Mouse (Mus musculus) left cerebral cortex, postnatal 36 days (tissue): ENCODE data around the gene Ift122. TPM values are rescaled to one million over a fixed set of nuclear protein-coding genes. Genes with fewer than 3 reads are reported as not detected.

Experiments used
- DNase-seq, 2 experiments: peaks; one replicate each; pipeline ENCODE4 v3.0.0; 2021 to 2022; ENCODE audit warnings: low spot score in 2 of 2, mixed read lengths in 1 of 2
- intact Hi-C: fragments of 180-260 bp; cut with DNase I; formaldehyde crosslinking; loops from one replicate; pipeline ENCODE4 v1.15.1; 2025
- total RNA-seq, 2 experiments: library from RNA; stranded (reverse); gene quantifications; 2 replicates each; pipeline ENCODE4 v1.2.3; 2021

Ift122 gene
- total RNA-seq, 2 experiments from 2014 or later: 27.0 to 31.0 TPM

- intact Hi-C loops: no loop called here
- DNase-seq: no peak
Observed at GRCm38 (mm10) chr6:115971273-115972060, 118.2 kb downstream of the Ift122 start.

DNA sequence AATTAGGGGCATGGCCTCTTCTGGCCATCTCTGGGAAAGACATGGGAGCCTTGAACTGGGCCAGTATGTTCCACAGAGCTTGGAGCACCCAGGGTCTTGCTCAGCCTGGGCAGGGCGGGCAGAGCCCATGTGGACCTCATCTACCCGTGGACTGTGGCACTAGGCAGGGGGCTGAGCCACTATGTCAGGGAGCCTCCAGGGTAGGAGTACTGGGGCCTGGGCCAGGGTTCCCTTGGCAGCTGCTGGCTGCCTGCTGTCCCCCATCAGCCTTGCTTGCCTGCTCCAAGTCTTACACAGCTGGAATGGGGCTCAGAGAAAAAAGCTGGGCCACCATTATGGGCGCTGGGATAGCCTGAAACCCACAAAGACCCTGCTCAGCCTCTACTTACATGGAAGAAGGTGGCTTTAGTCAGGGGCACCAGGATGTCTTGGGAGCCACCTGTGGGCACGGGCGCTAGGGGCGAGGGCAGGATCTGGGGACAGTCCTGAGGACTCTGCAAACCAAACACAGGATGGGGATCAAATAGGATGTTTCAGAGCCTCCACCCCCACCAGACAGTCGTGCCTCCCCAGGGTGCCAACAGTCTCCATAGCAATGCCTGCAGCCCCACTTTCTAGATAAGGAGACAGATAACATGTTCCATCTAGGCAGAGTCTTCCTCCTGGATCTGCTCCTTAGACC lies 119.0 kb downstream of the Ift122 start:
- intact Hi-C loops: no loop called here
- DNase-seq: no peak

DNA sequence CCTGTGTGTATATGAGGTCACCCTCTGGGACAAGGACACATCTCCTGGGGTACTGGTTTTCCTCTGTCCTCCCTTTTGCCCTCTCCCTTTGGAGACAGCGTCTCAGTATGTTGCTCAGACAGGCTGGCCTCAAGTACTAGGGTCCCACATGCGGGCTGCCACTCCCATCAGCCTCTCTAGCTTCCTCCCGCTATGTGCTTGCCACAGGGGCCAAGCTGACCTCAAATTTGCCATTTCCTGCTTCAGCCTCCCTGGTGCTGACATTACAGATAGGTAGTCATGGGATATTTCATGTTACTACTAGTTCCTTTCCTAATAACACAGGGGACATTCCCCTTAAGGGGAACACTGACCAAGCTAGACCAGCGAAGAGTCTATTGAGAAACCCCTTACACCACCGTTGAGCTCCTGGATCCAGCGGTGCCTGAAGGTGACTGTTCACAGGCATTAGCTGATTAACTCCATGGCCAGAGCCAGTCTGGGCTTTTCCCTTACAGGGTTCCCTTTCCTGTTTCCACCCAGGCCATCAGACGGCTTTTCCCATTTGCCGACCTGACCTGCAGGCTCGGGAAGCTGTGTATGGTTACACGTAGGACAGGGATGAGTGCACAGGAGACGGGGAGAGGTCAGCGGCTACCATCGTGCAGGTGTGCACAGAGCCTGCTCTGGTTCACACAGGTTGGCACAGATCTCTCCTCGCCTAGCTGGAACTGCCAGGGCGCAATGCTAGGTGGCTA lies 120.0 kb downstream of the Ift122 start:
- intact Hi-C loops: no loop called here
- DNase-seq: no peak

DNA sequence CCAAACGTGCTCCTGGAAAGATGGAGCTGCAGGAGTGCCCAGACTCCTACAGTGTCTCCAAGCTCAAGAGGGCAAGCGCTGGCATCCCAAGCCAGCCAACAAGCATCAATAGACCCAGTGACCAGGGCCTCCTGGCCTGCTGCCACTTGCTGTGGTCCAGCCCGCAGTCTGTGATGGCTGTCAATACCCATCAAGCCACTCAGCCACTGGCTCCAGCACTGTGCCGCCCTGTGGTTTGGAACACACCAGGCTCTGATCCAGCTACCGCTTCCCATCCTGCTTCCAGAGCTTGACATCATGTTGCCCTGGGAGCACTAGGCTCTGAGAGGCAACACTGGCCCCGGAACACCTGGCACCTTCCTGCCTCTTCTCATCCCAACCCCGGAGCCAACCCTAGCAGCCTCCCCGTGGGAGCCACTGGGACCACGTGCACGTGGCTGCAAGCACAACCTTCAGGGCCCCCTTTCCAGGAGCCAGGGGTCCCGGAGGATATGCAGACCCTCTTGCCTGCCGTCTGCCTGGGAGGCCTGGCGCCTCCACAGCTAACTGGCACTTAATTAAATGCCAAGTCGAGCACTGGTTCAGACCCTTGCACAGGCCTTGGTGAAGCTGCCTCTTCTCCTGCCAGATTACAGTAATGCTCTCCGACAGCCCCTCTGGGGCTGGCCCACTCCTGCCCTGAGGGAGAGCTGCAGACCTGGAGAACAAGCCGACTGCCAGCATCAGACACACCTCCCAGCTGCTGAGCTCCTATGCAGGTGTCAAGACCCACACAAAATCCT lies 120.8 kb downstream of the Ift122 start:
- DNase-seq: no peak
- intact Hi-C loops: no loop called here

- DNase-seq: no peak
- intact Hi-C loops: no loop called here
Observed at GRCm38 (mm10) chr6:115975606-115976005, 122.3 kb downstream of the Ift122 start.

Other genes with a start within 250 kb of the Ift122 start
- 10 to 100 TPM; 90.3 to 90.7 TPM for gene Raf1, start 176.8 kb upstream of the Ift122 start, total RNA-seq
- 1 to 10 TPM; 1.4 to 2.1 TPM for gene Tmem40, start 91.1 kb upstream of the Ift122 start, total RNA-seq
- gene Cand2, start 78.9 kb upstream of the Ift122 start, total RNA-seq: 1 to 10 TPM; 2.0 to 2.3 TPM
- 100 to 1,000 TPM; 444 to 498 TPM for gene Rpl32, start 44.7 kb upstream of the Ift122 start, total RNA-seq
- 1 to 10 TPM; 3.8 to 5.3 TPM for gene Efcab12, start 15.1 kb upstream of the Ift122 start, total RNA-seq
- gene Mbd4, start 99 bp upstream of the Ift122 start, total RNA-seq: 1 to 10 TPM; 8.2 to 9.0 TPM
- gene Rho, start 78.3 kb downstream of the Ift122 start, total RNA-seq: under 1 TPM; 0.17 to 0.70 TPM
- not detected for gene H1foo, start 91.5 kb downstream of the Ift122 start, total RNA-seq
- gene Plxnd1, start 141.5 kb downstream of the Ift122 start, total RNA-seq: 100 to 1,000 TPM; 115 to 121 TPM